Mouse (Mus musculus) G1E-ER4 (cell line): ENCODE data around the gene H3f3b. TPM values are rescaled to one million over a fixed set of nuclear protein-coding genes. Genes with fewer than 3 reads are reported as not detected.
A peak's percentile ranks its signal among the peaks of the same experiment; 100 is the strongest.

ENCODE experiments used
- GATA1 ChIP-seq: IDR thresholded peaks from one replicate; pipeline ENCODE4 v1.8.0; 2012; ENCODE audit warnings: low read length, inconsistent platforms
- polyA plus RNA-seq: library from polyadenylated mRNA; stranded (reverse); fragments of >175 nt; gene quantifications from 2 replicates; pipeline ENCODE4 v1.2.3, GENCODE M21; 2012

The H3f3b gene
- polyA plus RNA-seq, 1 experiment: 312 TPM

DNA sequence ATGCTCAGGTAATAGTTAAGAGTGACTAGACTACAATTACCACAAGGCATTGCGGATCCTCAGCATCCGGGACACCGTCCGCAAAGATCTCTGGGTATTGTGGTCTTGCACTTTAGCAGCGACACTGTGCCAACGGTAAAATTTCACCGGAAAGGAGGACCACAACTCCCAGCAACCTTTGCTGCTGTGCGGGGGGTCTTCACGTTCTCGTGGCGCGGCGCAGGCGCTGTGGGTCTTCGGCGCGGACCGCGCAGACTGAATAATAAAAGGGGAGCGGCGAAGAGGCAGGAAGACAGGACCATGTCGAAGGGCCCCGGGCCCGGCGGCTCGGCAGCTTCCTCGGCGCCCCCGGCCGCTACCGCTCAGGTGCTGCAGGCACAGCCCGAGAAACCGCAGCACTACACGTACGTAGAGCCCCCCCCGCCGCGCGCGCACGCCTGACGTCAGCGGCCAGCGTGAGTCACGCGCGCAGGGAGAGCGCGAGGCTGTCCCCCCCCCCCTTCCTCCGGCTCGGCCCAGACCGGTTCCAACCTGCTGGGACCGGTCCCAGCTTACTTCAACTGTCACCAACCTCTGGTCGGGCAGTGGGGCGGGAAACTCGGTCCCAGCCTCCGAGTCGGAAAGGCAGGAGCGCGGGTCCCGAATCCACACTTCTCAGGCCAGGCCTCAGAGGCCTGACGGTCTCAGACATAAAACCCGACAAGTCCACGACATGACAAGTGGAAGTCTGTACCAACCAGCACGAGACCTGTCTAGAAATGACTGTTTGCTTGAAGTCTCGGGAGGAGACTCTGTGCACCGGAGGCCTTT, 2.5 kb upstream of the H3f3b start, which contains the start of gene Unk:
Unk (plus strand) TSS at position 235 of the 810 bp plus-strand sequence.
- no peak for TF ChIP-seq GATA1

DNA sequence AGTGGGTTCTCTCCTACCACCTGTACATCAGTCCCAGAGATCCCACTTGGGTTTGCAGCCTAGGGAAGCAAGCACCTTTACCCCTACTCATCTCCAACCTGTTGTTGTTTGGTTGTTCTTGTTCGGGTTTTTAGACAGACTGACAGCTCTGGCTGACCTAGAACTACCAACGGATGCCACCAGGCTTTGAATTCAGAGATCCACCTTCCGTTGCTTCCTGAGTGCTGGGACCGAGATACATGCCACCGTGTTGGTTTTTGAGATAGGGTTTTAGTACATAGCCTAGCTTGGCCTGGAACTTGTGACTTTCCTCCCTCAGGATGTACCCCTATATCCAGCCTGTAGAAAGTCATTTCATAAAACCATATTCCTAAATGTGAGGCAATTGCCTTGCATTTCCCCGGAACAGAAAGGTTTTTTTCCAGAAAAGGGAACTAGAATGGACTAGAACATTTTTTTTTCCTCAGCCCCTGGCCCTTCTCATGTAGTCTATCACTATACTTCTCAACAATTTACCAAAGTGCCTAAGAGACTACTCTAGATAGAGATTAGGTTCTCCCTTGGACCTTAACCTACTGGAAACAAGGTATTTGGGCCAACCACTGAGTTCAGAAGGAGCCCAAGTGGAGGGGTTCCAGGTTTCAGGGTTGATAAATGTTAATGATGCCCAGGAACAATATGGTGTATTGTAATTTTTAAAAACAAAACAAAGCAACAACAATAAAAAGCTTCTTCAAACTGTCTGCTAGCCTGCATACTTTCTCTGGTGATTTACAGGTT, 1.5 kb upstream of the H3f3b start:
- no peak for TF ChIP-seq GATA1

DNA sequence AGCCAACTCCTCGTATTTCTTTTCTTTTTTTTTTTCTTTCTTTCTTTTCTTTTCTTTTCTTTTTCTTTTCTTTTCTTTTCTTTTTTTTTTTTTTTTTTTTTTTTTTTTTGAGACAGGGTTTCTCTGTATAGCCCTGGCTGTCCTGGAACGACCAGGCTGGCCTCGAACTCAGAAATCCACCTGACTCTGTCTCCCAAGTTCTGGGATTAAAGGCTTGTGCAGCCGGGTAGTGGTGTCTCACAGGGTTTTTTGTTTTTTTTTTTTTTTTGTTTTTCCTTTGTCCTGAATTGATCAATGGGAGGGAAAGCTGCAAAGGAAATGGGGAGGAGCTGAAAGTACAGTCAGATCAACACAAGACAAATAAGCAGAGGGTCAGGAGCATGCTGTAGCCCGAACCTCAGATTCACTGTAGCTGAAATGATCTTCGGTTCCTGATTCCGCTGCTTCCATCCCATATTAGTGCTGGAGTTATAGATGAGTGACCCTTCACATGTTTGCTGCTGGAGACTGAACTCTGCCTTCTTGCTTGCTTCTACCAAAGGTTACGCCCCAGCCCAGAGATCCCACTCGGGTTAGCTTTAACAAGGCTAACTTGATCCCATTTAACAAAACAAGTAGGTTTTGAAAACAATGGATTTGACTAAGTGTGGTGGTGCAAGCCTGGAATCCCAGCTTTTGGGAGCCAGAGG, 559 bp upstream of the H3f3b start:
- TF ChIP-seq GATA1: no peak

DNA sequence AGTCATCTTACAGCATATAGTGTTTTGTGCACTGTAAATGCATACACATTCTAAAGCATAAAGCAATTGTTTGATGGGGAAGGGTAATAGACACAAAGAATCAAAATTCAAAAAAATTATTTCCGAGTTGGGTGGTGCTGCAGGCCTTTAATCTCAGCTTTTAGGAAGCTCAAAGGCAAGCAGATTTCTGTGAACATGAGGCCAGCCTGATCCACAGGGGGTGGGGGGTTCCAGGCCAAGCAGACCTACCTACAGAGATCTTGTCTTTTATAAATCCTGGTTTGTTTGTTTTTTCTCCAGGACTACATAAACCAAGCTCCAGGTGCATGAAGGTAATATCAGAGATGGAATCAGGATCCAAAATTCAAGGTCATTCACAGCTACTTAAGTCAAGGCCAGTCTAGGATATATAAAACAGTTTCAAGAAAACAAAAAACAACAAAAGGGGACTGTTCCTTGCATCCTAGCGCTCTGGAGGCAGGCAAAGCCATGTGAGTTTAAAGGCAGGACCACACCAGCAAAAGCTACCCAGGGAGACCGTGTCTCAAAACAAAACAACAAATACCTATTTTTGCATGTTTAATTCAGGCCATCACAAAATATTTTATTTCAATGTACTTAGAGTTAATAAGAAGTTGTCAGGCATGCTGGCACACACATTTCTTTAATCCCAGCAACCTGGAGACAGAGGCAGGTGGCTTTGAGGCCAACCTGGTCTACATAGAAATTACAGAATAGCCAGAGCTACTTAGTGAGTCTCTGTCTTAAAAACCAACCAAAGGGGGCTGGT, 2.5 kb downstream of the H3f3b start:
- TF ChIP-seq GATA1: no peak

DNA sequence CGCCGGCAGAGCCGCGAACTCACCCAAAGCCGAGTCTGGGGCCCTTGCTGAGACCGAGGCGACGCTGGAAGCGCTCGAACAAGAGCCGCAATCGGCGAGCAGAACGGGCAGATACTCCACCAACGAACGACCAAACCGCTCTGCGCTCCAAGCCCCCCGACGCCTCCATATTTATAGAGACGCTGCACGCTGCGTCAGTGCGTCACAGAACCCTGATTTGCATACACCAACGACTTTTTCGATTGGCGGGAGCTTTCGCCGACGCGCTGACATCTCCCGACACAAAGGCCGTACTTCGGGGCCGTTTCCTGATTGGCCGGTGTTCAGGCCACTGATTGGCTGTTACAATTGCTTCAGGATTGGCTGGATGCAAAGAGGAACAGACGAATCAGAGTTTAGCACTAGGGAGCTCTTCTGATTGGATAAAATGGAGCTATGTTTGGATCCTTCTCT, 3.4 kb downstream of the H3f3b start:
- no peak for TF ChIP-seq GATA1

DNA sequence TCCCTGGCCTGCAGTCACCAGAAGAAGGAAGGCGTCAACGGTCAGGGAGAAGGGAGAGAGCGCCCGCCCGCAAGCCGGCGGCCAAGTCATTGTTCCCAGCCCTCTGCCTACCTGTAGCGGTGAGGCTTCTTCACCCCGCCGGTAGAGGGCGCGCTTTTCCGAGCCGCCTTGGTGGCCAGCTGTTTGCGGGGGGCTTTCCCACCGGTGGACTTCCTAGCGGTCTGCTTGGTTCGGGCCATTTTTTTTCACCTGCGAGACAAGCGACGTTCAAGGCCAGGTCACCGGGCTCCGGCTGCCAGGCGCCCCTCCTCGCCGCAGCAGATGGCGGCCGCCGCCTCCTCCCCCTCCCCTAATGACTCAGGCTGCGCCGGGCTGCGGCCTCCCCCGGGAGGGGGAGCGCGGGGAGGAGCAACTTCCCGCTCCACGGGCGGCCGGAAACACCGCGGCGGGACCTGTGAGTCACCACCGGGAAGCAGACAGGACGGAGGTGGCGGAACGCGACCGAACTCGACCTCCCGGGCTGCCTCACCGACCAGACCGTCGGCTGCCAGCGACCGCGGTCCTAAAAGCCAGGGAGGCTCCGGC, 3.9 kb downstream of the H3f3b start:
- no peak for TF ChIP-seq GATA1

DNA sequence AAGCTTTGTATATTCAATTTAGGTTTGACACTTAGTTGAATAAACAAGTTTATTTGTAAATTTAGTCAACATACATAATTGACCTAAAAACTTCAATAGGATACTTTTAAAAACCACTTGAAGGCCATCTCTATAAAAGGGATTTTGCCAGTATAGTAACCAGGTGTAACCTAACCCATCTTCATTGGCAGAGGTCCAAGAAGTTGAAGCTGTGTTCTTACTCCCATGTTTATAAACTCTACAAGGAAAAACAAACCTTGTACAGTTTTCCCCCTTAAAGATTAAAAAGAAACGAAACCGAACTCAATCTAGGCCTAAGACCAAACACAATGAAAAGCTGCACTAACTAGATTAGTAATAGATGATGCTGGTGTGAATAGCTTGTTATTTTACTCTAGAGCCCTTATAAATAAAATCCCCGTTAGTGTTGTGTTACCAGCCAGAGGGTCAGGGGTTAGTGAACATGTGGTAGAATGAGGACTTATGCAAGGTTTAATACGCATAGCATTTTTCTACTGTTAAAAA, 5.4 kb downstream of the H3f3b start:
- no peak for TF ChIP-seq GATA1

DNA sequence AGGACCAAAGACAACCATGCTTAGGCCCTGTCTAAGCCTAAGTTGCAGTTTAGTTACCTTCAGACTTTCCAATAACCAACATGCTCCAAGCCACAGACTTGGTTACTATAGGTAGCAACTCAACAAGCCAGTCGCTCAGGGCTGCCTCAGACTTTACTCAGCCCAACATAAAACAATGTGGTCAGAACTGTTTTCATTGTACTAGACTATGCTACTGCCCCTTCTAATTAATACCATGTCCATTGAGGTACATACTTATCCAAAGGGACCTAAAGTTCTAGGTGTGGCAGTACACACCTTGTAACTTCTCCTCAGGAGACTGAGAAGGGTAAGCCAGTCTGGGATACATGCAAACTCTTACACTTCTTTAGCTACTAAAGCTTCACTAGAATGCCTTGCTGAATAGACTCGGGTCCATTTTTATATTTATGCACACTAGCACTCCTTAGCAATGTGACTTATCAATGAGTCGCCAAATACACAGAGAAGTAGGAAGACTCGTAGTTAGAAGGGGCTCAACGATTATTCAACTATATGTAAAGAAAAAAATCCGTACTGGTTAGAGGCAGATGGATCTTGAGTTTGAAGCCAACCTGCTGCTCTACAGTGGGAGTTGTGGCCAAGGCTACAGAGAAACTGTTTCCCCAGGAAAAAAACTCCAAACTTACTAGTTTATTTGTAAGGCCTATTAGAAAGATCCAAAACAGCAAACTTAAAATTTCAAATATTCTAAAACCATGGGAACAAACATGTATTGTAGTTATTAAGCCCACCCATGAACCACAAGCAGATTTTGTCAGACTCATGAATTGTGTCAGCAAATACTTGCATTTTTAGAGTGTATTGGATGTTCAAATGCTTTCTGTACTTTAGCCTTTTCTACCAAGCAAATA, 6.2 kb downstream of the H3f3b start:
- no peak for TF ChIP-seq GATA1

DNA sequence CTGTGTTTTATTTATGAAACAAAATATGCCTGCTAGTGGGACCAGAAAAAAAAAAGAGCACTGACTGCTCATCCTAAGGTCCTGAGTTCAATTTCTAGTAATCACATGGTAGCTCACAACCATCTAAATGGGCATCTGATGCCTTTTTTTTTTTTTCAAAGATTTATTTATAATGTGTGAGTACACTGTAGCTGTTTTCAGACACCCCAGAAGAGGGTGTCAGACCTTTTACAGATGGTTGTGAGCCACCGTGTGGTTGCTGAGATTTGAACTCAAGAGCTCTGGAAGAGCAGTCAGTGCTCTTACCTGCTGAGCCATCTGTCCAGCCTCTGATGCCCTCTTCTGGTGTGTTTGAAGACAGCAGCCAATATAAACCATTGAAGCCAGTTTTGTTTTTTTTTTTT, 7.2 kb downstream of the H3f3b start:
- no peak for TF ChIP-seq GATA1

DNA sequence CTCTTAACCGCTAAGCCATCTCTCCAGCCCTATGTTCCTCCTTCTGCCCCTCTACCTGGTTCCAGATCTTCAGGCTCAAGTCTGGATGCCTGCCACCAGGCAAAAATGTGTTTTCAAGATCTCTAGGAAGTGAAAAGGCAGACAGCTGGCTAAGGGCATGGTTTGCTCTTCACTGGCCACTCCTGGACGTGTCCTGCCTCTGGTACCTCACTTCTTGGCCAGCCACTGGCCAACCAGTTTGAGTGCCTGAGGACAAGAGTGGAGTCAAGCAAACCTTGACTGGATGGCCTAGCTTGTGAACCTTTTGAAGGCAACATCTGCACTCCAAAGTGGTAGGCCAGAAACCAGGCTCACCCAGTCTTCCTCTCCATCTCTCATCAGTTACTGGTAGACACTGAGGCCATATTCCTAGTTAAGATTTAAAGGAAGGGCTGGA, 7.8 kb downstream of the H3f3b start:
- no peak for TF ChIP-seq GATA1

DNA sequence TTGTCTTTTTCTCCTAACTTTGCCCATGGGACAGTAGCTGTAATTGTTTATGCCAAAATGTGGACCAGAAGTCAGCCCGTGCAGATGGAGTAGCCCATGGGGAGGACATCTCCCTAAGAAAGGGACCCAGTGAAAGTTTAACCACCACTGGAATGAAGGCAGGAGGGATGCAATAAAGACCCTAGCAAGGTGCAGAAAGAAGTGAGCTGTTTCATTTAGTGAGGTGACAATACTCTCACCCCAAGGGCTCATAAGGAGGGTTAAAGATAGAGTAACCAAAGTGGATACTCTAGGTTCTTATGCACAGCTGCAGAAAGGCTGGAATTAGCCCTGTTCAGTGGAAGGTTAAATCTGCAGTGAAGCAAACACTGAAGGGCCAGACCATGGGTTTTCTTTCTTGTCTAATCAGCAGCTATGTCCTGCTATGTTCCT, 8.4 kb downstream of the H3f3b start:
- no peak for TF ChIP-seq GATA1

DNA sequence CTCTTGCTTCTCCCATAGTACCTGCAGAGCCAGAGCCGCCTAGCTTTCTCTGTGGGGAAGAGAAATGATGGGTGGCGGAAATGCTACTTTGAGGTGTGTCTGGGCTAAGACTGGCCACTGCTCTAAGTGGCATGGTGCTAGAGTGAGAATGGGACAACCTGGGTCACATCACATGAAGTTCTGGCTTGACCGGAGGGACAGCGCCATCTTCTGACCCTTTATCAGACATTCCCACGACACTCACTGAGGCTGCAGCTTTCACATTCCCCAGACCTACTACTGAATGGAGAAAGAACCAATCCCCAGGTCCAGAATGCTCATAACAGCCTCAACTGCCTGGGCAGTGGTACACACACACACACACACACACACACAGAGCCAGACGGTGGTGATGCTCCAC, 9.7 kb downstream of the H3f3b start:
- TF ChIP-seq GATA1: no peak

DNA sequence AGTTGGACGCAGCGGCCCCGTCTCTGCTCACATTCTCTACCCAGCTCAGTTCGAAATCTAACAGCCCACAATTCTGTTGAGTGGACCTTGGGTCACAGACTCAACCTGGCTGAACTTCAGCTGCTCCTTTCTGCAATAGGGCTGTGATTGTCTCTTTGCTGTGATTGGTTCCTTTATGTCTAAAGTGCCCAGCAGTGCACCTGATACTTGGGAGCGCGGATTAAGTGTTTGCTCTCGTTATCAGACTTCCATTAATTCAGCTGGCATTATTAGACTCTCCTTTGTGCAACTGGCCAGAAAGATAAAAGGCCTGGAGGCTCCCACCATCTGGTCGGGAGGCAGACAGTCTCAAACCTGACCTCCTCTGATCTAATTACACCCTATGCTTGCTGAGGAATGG, 12.9 kb downstream of the H3f3b start:
- TF ChIP-seq GATA1: peak; percentile 38
